Mouse (Mus musculus): ENCODE measurements at regions not wholly inside any gene's neighbourhood (a gene's known extent, or its start where the extent isn't known, plus 50 kb on each side); places are given as distances from the start of the nearest gene placed in this dataset.

DNA sequence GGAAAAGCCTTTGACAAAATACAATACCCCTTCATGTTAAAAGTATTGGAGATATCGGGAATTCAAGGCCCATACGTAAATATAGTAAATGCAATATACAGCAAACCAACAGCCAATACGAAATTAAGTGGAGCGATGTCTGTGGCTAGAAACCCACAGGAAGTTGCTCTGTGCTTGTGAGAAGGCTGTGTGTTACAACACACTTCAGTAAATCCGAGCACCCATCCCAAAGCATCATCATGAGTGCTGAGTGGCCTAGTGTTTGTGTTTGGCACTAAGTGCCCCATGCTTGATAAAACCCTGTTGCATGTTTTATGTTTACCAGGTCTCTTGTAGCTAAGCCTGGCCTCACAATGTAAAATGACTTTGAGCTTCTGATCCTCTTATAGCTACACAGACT lies 194.3 kb downstream of the Ankrd16 start:
- Histone ChIP-seq H3K4me1 (no peaks in the 10 kb centered on the region), H3K36me3 (no peaks in the 10 kb centered on the region), H3K4me2 (no peak overlapping the region), H3K4me3 (replicated peaks) (no peak overlapping the region), H3K9ac (no peak overlapping the region), H3K27ac (no peak overlapping the region), H3K9me3 (no peaks in the 10 kb centered on the region), H3K27me3 (replicated peaks) (no peaks in the 10 kb centered on the region)
- WGBS, result 83% methylated on average over 5 of the region's 5 CpGs
- ATAC-seq (ENCODE audit: insufficient read depth, low FRiP score, low read depth), result no peak

DNA sequence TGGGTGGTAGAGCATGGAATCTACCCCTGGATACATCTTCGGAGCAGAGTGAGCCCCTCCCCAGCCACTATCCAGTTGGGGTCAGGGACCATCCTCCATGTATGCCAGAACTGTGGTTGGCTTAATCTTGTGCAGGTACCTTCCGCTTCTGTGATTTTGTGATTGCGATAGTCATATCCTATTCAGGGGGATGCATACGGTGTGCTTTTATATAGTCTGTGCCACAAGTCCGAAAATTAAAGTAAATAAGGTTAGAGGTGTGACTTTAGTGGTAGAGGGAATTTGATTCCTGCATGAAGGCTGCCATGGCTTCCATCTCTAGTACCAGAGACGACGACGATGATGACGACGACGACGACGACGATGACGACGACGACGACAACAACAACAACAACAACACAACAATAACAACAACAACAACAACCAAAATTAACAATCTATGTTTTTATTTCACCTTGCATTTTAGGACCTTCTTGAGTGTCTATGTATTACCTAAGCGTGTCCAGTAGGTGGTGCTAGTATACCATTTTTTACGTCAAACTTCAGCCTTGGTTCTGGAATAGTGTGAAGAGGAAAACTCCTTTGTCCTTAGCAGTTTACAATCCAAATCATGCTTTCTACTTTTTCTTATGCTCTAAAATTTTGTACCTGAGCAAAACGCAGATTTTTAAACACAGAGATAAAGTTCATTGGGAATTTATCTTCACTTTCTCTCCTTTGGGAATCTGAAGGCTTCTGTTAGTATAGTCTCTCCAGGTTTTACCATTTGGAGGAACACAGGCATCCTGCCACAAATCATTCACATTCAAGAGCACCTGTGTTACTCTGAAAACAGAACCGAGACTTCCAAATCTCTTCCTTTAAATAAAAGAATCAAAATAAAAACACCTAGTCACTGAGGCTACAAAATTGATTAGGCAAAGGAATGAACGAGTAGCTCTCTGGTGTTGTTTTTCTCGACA lies 224.5 kb downstream of the Ankrd16 start:
- Histone ChIP-seq H3K9me3 (no peaks in the 10 kb centered on the region), H3K36me3 (no peaks in the 10 kb centered on the region), H3K27me3 (replicated peaks) (no peaks in the 10 kb centered on the region), H3K4me1 (no peaks in the 10 kb centered on the region), H3K4me2 (no peak overlapping the region), H3K9ac (no peak overlapping the region), H3K4me3 (replicated peaks) (no peak overlapping the region), H3K27ac (no peak overlapping the region)
- ATAC-seq (ENCODE audit: insufficient read depth, low FRiP score, low read depth), result no peak
- 28% methylated on average over 24 of the region's 24 CpGs for WGBS

DNA sequence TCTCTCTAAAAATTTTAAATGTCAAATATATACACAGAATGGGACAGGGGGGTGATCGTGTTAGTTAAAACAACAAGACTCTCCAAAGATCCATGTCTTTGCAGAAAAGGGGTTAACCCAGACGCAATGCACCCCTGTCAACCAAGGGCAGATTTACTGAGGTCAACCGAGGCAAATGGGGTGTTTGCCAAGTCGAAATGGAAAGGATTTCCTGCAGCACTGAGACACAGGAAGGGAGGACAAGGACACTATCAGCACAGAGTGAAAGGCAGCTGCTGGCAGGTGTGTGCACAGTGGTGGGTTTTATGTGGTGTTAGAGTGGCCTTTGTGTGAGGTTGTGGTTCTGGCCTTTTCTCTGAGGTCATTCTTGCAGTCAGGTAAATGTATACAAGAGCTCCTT lies 226.7 kb downstream of the Ankrd16 start:
- 23% methylated on average over 4 of the region's 4 CpGs for WGBS
- ATAC-seq (ENCODE audit: insufficient read depth, low FRiP score, low read depth), result no peak
- Histone ChIP-seq H3K4me2 (no peak overlapping the region), H3K4me3 (replicated peaks) (no peak overlapping the region), H3K36me3 (no peaks in the 10 kb centered on the region), H3K27ac (no peak overlapping the region), H3K9me3 (no peaks in the 10 kb centered on the region), H3K27me3 (replicated peaks) (no peaks in the 10 kb centered on the region), H3K9ac (no peak overlapping the region), H3K4me1 (no peaks in the 10 kb centered on the region)

DNA sequence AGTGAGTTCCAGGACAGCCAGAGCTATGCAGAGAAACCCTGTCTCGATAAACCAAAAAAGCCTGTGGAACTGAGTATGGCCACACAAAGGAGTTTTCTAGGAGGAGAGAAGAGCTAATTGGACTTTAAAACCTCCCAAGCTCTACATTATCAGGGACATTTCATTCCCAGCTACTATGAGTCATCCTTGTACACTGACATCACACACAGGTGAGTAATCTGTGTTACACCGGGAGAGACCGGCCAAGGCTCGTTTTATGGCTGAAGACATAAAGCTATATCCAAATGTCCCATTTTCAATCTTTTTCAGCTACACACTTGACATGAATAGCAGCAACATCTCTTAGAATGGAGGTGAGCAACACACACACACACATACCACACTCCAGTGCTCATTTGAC lies 229.5 kb downstream of the Ankrd16 start:
- Histone ChIP-seq H3K36me3 (no peaks in the 10 kb centered on the region), H3K9ac (no peak overlapping the region), H3K27ac (no peak overlapping the region), H3K9me3 (no peaks in the 10 kb centered on the region), H3K27me3 (replicated peaks) (no peaks in the 10 kb centered on the region), H3K4me3 (replicated peaks) (no peak overlapping the region), H3K4me1 (0 out of 2 replicates have a peak, but pooled peaks cover 6% of the 10 kb centered on the region), H3K4me2 (no peak overlapping the region)
- no peak for ATAC-seq (ENCODE audit: insufficient read depth, low FRiP score, low read depth)
- 78% methylated on average over 4 of the region's 4 CpGs for WGBS

DNA sequence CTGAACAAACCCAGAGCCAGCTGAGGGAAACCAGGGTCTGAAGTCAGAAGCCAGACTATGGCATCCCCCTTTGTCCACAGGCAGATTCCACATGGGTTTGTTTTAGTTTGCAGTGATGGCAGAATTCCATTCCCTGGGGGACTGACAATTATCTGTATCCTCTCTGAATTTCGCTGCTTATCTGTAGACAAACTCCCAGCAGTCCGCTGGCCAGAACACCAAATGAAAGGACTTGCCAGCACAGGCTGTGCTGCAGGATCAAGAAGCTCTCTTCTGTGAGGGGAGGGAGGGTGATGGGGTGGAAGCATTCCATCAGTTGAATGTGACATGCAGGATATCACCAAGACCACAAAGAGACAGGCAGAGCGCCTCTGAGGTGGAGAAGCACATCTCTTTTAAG lies 233.8 kb downstream of the Ankrd16 start:
- 31% methylated on average over 3 of the region's 3 CpGs for WGBS
- ATAC-seq (ENCODE audit: insufficient read depth, low FRiP score, low read depth), result no peak

DNA sequence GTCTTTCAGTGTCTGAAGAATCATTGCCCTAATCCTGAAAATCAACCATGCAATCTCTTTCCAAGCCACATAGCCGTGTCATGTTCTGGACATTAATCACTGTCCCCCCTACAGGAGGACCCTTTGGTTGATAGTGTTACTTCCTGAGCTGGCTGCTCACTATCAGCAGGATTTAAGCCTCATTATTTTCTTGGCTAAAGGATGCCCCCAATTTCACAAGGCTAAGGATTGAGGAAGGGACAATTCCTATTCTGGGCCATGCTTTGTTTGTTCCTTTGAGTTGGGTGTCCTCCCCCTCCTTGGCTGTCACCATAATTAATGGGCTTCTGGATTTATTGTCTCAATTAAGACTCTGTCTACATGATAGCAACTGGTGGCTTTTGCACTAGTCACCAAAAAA lies 241.9 kb downstream of the Ankrd16 start:
- no peak overlapping the region for H3K9ac ChIP-seq
- no peak for ATAC-seq (ENCODE audit: insufficient read depth, low FRiP score, low read depth)
- no peak overlapping the region for H3K4me2 ChIP-seq
- WGBS, result 9% methylated on average over 1 of the region's 1 CpGs
- H3K9me3 ChIP-seq, result no peaks in the 10 kb centered on the region
- H3K27me3 ChIP-seq (replicated peaks), result no peaks in the 10 kb centered on the region
- H3K27ac ChIP-seq, result no peak overlapping the region
- no peaks in the 10 kb centered on the region for H3K36me3 ChIP-seq
- no peak overlapping the region for H3K4me3 ChIP-seq (replicated peaks)
- H3K4me1 ChIP-seq, result no peaks in the 10 kb centered on the region

More for the DNA sequence above, 233.8 kb downstream of the Ankrd16 start:
- no peak overlapping the region for H3K27ac ChIP-seq
- no peaks in the 10 kb centered on the region for H3K27me3 ChIP-seq (replicated peaks)
- H3K36me3 ChIP-seq, result no peaks in the 10 kb centered on the region
- no peaks in the 10 kb centered on the region for H3K9me3 ChIP-seq
- no peak overlapping the region for H3K9ac ChIP-seq
- H3K4me2 ChIP-seq, result no peak overlapping the region
- no peak overlapping the region for H3K4me3 ChIP-seq (replicated peaks)
- H3K4me1 ChIP-seq, result 0 out of 2 replicates have a peak, but pooled peaks cover 6% of the 10 kb centered on the region

- Histone ChIP-seq H3K4me2 (no peak overlapping the region), H3K36me3 (no peaks in the 10 kb centered on the region), H3K9ac (no peak overlapping the region), H3K9me3 (no peaks in the 10 kb centered on the region), H3K27ac (peak overlapping the region; percentile 62), H3K4me3 (replicated peaks) (no peak overlapping the region), H3K27me3 (replicated peaks) (no peaks in the 10 kb centered on the region), H3K4me1 (no peaks in the 10 kb centered on the region)
- WGBS, result 34% methylated on average over 10 of the region's 10 CpGs
- ATAC-seq (ENCODE audit: insufficient read depth, low FRiP score, low read depth), result peak; percentile 63; the same call in 1 of the 2 replicates
Measured at GRCm38 (mm10) chr2:12023402-12024111, 245.9 kb downstream of the Ankrd16 start.

- Histone ChIP-seq H3K27me3 (replicated peaks) (no peaks in the 10 kb centered on the region), H3K9me3 (no peaks in the 10 kb centered on the region), H3K4me2 (no peak overlapping the region), H3K4me3 (replicated peaks) (no peak overlapping the region), H3K9ac (no peak overlapping the region), H3K4me1 (no peaks in the 10 kb centered on the region), H3K36me3 (no peaks in the 10 kb centered on the region), H3K27ac (no peak overlapping the region)
- WGBS, result 89% methylated on average over 1 of the region's 1 CpGs
- ATAC-seq (ENCODE audit: insufficient read depth, low FRiP score, low read depth), result no peak
Measured at GRCm38 (mm10) chr2:12026220-12026619, 248.5 kb downstream of the Ankrd16 start.

- H3K4me2 ChIP-seq, result peak overlapping the region; percentile 21
- peak; percentile 72; the same call in 1 of the 2 replicates for ATAC-seq (ENCODE audit: insufficient read depth, low FRiP score, low read depth)
- 43% methylated on average over 11 of the region's 11 CpGs for WGBS
Measured at GRCm38 (mm10) chr2:12033518-12034322, 256.0 kb downstream of the Ankrd16 start.

GRCm38 (mm10) chr2:12034323-12034585 lies 256.6 kb downstream of the Ankrd16 start:
- H3K4me2 ChIP-seq, result no peak overlapping the region
- 0 out of 2 replicates have a peak, but pooled peaks cover 4% of the 10 kb centered on the region for H3K4me1 ChIP-seq
- H3K36me3 ChIP-seq, result no peaks in the 10 kb centered on the region
- no peaks in the 10 kb centered on the region for H3K9me3 ChIP-seq
- H3K27ac ChIP-seq, result no peak overlapping the region
- ATAC-seq (ENCODE audit: insufficient read depth, low FRiP score, low read depth), result no peak
- 68% methylated on average over 8 of the region's 8 CpGs for WGBS
- H3K9ac ChIP-seq, result no peak overlapping the region
- no peak overlapping the region for H3K4me3 ChIP-seq (replicated peaks)
- no peaks in the 10 kb centered on the region for H3K27me3 ChIP-seq (replicated peaks)

More at GRCm38 (mm10) chr2:12033518-12034322, 256.0 kb downstream of the Ankrd16 start:
- Histone ChIP-seq H3K27me3 (replicated peaks) (no peaks in the 10 kb centered on the region), H3K36me3 (no peaks in the 10 kb centered on the region), H3K4me1 (0 out of 2 replicates have a peak, but pooled peaks cover 4% of the 10 kb centered on the region), H3K9me3 (no peaks in the 10 kb centered on the region), H3K4me3 (replicated peaks) (no peak overlapping the region), H3K9ac (no peak overlapping the region), H3K27ac (peak overlapping the region; percentile 67)

DNA sequence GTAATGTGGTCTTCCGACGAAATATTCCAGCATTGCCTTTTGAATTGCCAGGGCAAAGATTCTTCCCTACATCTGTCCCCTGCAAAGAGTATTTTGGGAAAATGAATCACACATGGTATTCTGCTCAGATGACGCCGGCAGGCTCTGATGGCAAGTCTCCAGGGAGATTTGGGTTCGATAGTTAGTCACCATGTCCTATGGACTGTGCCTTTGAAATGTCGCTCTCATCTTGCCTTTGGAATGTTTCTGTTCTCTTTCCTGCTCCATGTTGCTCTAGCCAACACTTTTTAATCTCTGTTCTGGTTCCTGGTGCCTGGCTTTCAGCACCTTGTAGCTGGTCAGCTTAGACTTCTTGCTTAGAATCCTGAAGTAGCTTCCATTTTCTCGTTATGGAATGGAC lies 252.3 kb downstream of the Itga8 start:
- no peak overlapping the region for H3K4me2 ChIP-seq
- 80% methylated on average over 7 of the region's 7 CpGs for WGBS

More for the DNA sequence above, 252.3 kb downstream of the Itga8 start:
- H3K9me3 ChIP-seq, result no peaks in the 10 kb centered on the region
- peaks cover 2% of the 10 kb centered on the region; the same call in 1 of the 2 replicates for H3K4me1 ChIP-seq
- H3K27me3 ChIP-seq (replicated peaks), result no peaks in the 10 kb centered on the region
- no peak overlapping the region for H3K9ac ChIP-seq
- no peaks in the 10 kb centered on the region for H3K36me3 ChIP-seq
- no peak overlapping the region for H3K4me3 ChIP-seq (replicated peaks)
- H3K27ac ChIP-seq, result no peak overlapping the region
- no peak for ATAC-seq (ENCODE audit: insufficient read depth, low FRiP score, low read depth)
